Mouse (Mus musculus): ENCODE data around the gene Frmd4a.
"Not testable (repeated sequence)": the region's sequence is repeated elsewhere in the genome, so short reads cannot be mapped to it uniquely, and the experiment has no call there.

DNA sequence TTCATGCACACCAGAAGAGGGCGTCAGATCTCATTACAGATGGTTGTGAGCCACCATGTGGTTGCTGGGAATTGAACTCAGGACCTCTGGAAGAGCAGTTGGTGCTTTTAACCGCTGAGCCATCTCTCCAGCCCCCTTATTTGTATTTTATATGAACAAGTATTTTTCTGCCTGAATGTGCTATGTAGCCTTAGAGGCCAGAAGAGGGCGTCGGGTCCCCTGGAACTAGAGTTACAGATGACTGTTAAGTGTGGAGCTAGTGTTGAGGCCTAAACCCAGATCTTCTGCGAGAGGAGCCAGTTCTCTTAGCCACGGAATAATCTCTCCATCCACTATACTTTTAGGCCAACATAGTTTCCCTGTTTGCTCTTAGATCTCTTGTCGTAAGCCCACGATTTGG, 320.8 kb downstream of the Frmd4a start:
- peak; percentile 15; the same call in 1 of the 2 replicates for TF ChIP-seq CTCF (conservative IDR thresholded peaks at IDR 0.05; ENCODE audit: low read length)
- TF ChIP-seq POU5F1 (IDR thresholded peaks at IDR 0.05; ENCODE audit: borderline replicate concordance, low read length): not testable (repeated sequence)
